Mouse (Mus musculus): Measurements from ENCODE around the gene Boc.
"Not testable (repeated sequence)": the region's sequence is repeated elsewhere in the genome, so short reads cannot be mapped to it uniquely, and the experiment has no call there.

Gene Boc

GRCm38 (mm10) chr16:44479852-44480251 is 78.8 kb downstream of the Boc start:
- in situ Hi-C loops (cut with MboI; ENCODE audit: low pct_unique_long_range_greater_than_20kb in 1 of 2, low sequenced_read_pairs in 2 of 2, unreplicated experiment in 1 of 2): loop anchor here (10.0 to 25.0 kb wide), 2 partner anchors 215 to 607 kb away; partner anchors contain the start of gene Ccdc80 (in 1 of the 2)

- in situ Hi-C loops (cut with MboI; ENCODE audit: low pct_unique_long_range_greater_than_20kb in 1 of 2, low sequenced_read_pairs in 2 of 2, unreplicated experiment in 1 of 2): loop anchor here in 1 of 2 experiments (25.0 kb wide), 1 partner anchor 609 kb away; the partner anchor contains the start of gene Ccdc80
These were observed 79.9 kb downstream of the Boc start for GRCm38 (mm10) chr16:44478767-44479166.

GRCm38 (mm10) chr16:44475682-44476375 is 82.9 kb downstream of the Boc start:
- in situ Hi-C loops (cut with MboI; ENCODE audit: low pct_unique_long_range_greater_than_20kb in 1 of 2, low sequenced_read_pairs in 2 of 2, unreplicated experiment in 1 of 2): loop anchor here in 1 of 2 experiments (25.0 kb wide), 1 partner anchor 611 kb away; the partner anchor contains the start of gene Ccdc80

GRCm38 (mm10) chr16:44475281-44475680 is 83.4 kb downstream of the Boc start:
- in situ Hi-C loops (cut with MboI; ENCODE audit: low pct_unique_long_range_greater_than_20kb in 1 of 2, low sequenced_read_pairs in 2 of 2, unreplicated experiment in 1 of 2): loop anchor here in 1 of 2 experiments (25.0 kb wide), 1 partner anchor 612 kb away; the partner anchor contains the start of gene Ccdc80

GRCm38 (mm10) chr16:44460922-44461321 is 97.8 kb downstream of the Boc start:
- in situ Hi-C loops (cut with MboI; ENCODE audit: low pct_unique_long_range_greater_than_20kb in 1 of 2, low sequenced_read_pairs in 2 of 2, unreplicated experiment in 1 of 2): no loop called here

- in situ Hi-C loops (cut with MboI; ENCODE audit: low pct_unique_long_range_greater_than_20kb in 1 of 2, low sequenced_read_pairs in 2 of 2, unreplicated experiment in 1 of 2): no loop called here
These were observed 99.9 kb downstream of the Boc start for GRCm38 (mm10) chr16:44458826-44459225.

GRCm38 (mm10) chr16:44457858-44458257 is 100.8 kb downstream of the Boc start:
- in situ Hi-C loops (cut with MboI; ENCODE audit: low pct_unique_long_range_greater_than_20kb in 1 of 2, low sequenced_read_pairs in 2 of 2, unreplicated experiment in 1 of 2): no loop called here

- in situ Hi-C loops (cut with MboI; ENCODE audit: low pct_unique_long_range_greater_than_20kb in 1 of 2, low sequenced_read_pairs in 2 of 2, unreplicated experiment in 1 of 2): not testable (repeated sequence)
These were observed 116.8 kb downstream of the Boc start for GRCm38 (mm10) chr16:44441913-44442312.

- in situ Hi-C loops (cut with MboI; ENCODE audit: low pct_unique_long_range_greater_than_20kb in 1 of 2, low sequenced_read_pairs in 2 of 2, unreplicated experiment in 1 of 2): no loop called here
These were observed 123.2 kb downstream of the Boc start for GRCm38 (mm10) chr16:44435481-44435880.
